Mouse (Mus musculus): Measurements from ENCODE around the gene Nrarp.

- TF ChIP-seq CTCF (IDR thresholded peaks at IDR 0.05; ENCODE audit: low read depth, low read length) (no peak), POLR2A (IDR thresholded peaks at IDR 0.05; ENCODE audit: borderline replicate concordance, low read depth, low read length) (no peak)
Observed at GRCm38 (mm10) chr2:25207593-25207992, 27.0 kb downstream of the Nrarp start.
